11 mouse cellular contexts compared by ENCODE assay signal in genomic region chr2:103931511-103931911, GRCm38 (mm10). TPM values are rescaled to one million over a fixed set of nuclear protein-coding genes. Genes with fewer than 3 reads are reported as not detected.
A peak's percentile ranks its signal among the peaks of the same experiment; 100 is the strongest.
DNase-seq lines count a peak whose midpoint lies in the region; ATAC-seq lines count a peak whose summit lies in the region.
"Had no signal": no experiment of that assay in that cellular context is flagged by ENCODE, and none has a peak within 500 bp of the region (broad histone marks: within the 10 kb centered on the region; RNA-seq: fewer than 3 reads in every experiment).

No protein-coding gene starts in this region.

- no peaks in the 10 kb centered on the region for H3K27me3 ChIP-seq in limb, embryonic 15.5 days
- peaks cover 40% of the 10 kb centered on the region for H3K27me3 ChIP-seq in forebrain, embryonic 10.5 days (ENCODE audit: poor library complexity, severe bottlenecking)
- H3K27me3 ChIP-seq in midbrain, embryonic 10.5 days (ENCODE audit: low read depth, poor library complexity, severe bottlenecking), result no peaks in the 10 kb centered on the region
- no peaks in the 10 kb centered on the region for H3K27me3 ChIP-seq in hindbrain, embryonic 11.5 days (ENCODE audit: control insufficient read depth, insufficient read depth, low read length)

- no peaks in the 10 kb centered on the region for H3K9me3 ChIP-seq in limb, embryonic 15.5 days
- no peaks in the 10 kb centered on the region for H3K9me3 ChIP-seq in forebrain, embryonic 10.5 days
- H3K9me3 ChIP-seq in midbrain, embryonic 10.5 days (replicated peaks), result no peaks in the 10 kb centered on the region
- no peaks in the 10 kb centered on the region for H3K9me3 ChIP-seq in hindbrain, embryonic 11.5 days (ENCODE audit: control insufficient read depth, low read length)

- no peak overlapping the region for H3K9ac ChIP-seq in limb, embryonic 15.5 days
- H3K9ac ChIP-seq in hindbrain, embryonic 11.5 days (ENCODE audit: low read depth, low read length), result no peak overlapping the region

- H3K36me3 ChIP-seq in limb, embryonic 15.5 days, result no peaks in the 10 kb centered on the region
- H3K36me3 ChIP-seq in forebrain, embryonic 10.5 days (replicated peaks), result no peaks in the 10 kb centered on the region
- H3K36me3 ChIP-seq in midbrain, embryonic 10.5 days, result no peaks in the 10 kb centered on the region
- no peaks in the 10 kb centered on the region for H3K36me3 ChIP-seq in hindbrain, embryonic 11.5 days (ENCODE audit: control insufficient read depth, insufficient read depth, low read length)

- H3K4me3 ChIP-seq in limb, embryonic 15.5 days, result no peak overlapping the region
- H3K4me3 ChIP-seq in forebrain, embryonic 10.5 days, result no peak overlapping the region
- H3K4me3 ChIP-seq in midbrain, embryonic 10.5 days, result no peak overlapping the region
- H3K4me3 ChIP-seq in hindbrain, embryonic 11.5 days (ENCODE audit: low read depth, low read length), result no peak overlapping the region

- H3K27ac ChIP-seq in limb, embryonic 15.5 days, result 0 out of 2 replicates have a peak overlapping the region, but pooled peaks have one; percentile 13
- H3K27ac ChIP-seq in forebrain, embryonic 10.5 days, result no peak overlapping the region
- H3K27ac ChIP-seq in midbrain, embryonic 10.5 days (replicated peaks), result no peak overlapping the region
- H3K27ac ChIP-seq in hindbrain, embryonic 11.5 days (ENCODE audit: low read depth, low read length), result no peak overlapping the region
- H3K27ac ChIP-seq: kidney, postnatal 0 days; stomach, postnatal 0 days had no signal

- no peak overlapping the region for H3K4me2 ChIP-seq in limb, embryonic 15.5 days
- no peak overlapping the region for H3K4me2 ChIP-seq in hindbrain, embryonic 11.5 days (replicated peaks; ENCODE audit: low read depth, low read length)

- DNase-seq in kidney, postnatal 14 days, result peak; percentile 25
- no peak for DNase-seq in kidney, adult 8-10 months
- peak; percentile 3 for DNase-seq in NIH3T3 (ENCODE audit: low read depth)
- peak; percentile 50 to 73 for DNase-seq in gastrocnemius, adult 8-10 months (ENCODE audit: low spot score in 2 of 2)
- no peak for DNase-seq in forebrain, embryonic 10.5 days (ENCODE audit: extremely low spot score, low spot score)
- no peak for DNase-seq in midbrain, embryonic 10.5 days (ENCODE audit: low spot score)
- DNase-seq in hindbrain, embryonic 11.5 days (ENCODE audit: low spot score), result no peak
- DNase-seq: cerebellum, adult 11-12 months had no signal

- WGBS in limb, embryonic 15.5 days, result 31% methylated on average over 7 of the region's 7 CpGs
- WGBS in forebrain, embryonic 10.5 days, result 84% methylated on average over 7 of the region's 7 CpGs
- 91% methylated on average over 7 of the region's 7 CpGs for WGBS in midbrain, embryonic 10.5 days
- WGBS in hindbrain, embryonic 11.5 days, result 81% methylated on average over 7 of the region's 7 CpGs

- no peak for ATAC-seq in limb, embryonic 15.5 days (ENCODE audit: insufficient number of reproducible peaks, low FRiP score, low TSS enrichment, low read depth)
- no peak for ATAC-seq in hindbrain, embryonic 11.5 days (ENCODE audit: low FRiP score)

- peaks cover 19% of the 10 kb centered on the region for H3K4me1 ChIP-seq in limb, embryonic 15.5 days
- H3K4me1 ChIP-seq in forebrain, embryonic 10.5 days, result peaks cover 53% of the 10 kb centered on the region
- H3K4me1 ChIP-seq in midbrain, embryonic 10.5 days, result peaks cover 17% of the 10 kb centered on the region
- H3K4me1 ChIP-seq in hindbrain, embryonic 11.5 days (replicated peaks; ENCODE audit: control insufficient read depth, insufficient read depth, low read length), result no peaks in the 10 kb centered on the region

RNA-seq across cellular contexts. Expression of gene Lmo2, which starts 26.3 kb away (rescaled TPM):
- 1 to 10 TPM; 3.4 to 9.1 (median 4.6) TPM for total RNA-seq in gastrocnemius, adult 8-10 months (2022)
- 16.4 and 18.7 TPM in 2 replicates for polyA plus RNA-seq in limb, embryonic 15.5 days (2015; fragmentation: Nextera tagmentation; extraction: Ambion mirVana)
- polyA plus RNA-seq in forebrain, embryonic 10.5 days (2016; fragmentation: Nextera tagmentation; extraction: Ambion mirVana), result 24.3 and 26.4 TPM in 2 replicates
- polyA plus RNA-seq in midbrain, embryonic 10.5 days (2016; fragmentation: Nextera tagmentation; extraction: Ambion mirVana), result 18.7 and 19.3 TPM in 2 replicates
- 21.3 and 23.9 TPM in 2 replicates for polyA plus RNA-seq in hindbrain, embryonic 11.5 days (2014; fragmentation: Nextera tagmentation; extraction: Ambion mirVana)

Comparison
In these comparisons a context has a peak if more than half of its experiments do, and no peak if none do; other contexts are left out.
1. DNase-seq: peak in kidney, postnatal 14 days (single experiment), NIH3T3 (single experiment) and gastrocnemius, adult 8-10 months (2 of 2); none in kidney, adult 8-10 months (0 of 2), forebrain, embryonic 10.5 days (single experiment), midbrain, embryonic 10.5 days (single experiment) and hindbrain, embryonic 11.5 days (single experiment).